Mouse (Mus musculus) CH12.LX (cell line): ENCODE measurements around the gene Prpf3. TPM values are rescaled to one million over a fixed set of nuclear protein-coding genes. Genes with fewer than 3 reads are reported as not detected.

Experiments
- DNase-seq: peaks from one replicate; pipeline ENCODE4 v3.0.0-alpha.2; 2013; ENCODE audit errors: extremely low read depth
- H3K27ac ChIP-seq: 2 replicates; pipeline ENCODE4 v1.5.1; 2012; ENCODE audit warnings: low read depth, mild to moderate bottlenecking, control low read depth, moderate library complexity; ENCODE audit not compliant: insufficient read depth
- H3K27me3 ChIP-seq: replicated peaks from 2 replicates; pipeline ENCODE3; 2012; ENCODE audit warnings: inconsistent platforms
- H3K36me3 ChIP-seq, 2 experiments: replicated peaks in 1 of 2; 2 replicates each; pipeline versions ENCODE3 to v1.6.1; 2012; ENCODE audit warnings: inconsistent platforms in 1 of 2, low read length in 1 of 2, mild to moderate bottlenecking in 1 of 2, mixed read lengths in 1 of 2, moderate library complexity in 1 of 2; ENCODE audit not compliant: control insufficient read depth in 1 of 2, insufficient read depth in 1 of 2
- H3K4me1 ChIP-seq, 2 experiments: 2 replicates each; pipeline ENCODE4 v1.6.1; 2012; ENCODE audit warnings: inconsistent platforms in 1 of 2, moderate library complexity in 1 of 2; ENCODE audit not compliant: insufficient read depth in 2 of 2, control insufficient read depth in 1 of 2
- H3K4me2 ChIP-seq: 2 replicates; pipeline ENCODE4 v1.6.1; 2012; ENCODE audit warnings: low read depth, mild to moderate bottlenecking, control low read depth; ENCODE audit not compliant: poor library complexity, insufficient read depth, severe bottlenecking
- H3K4me3 ChIP-seq, 3 experiments: fragments of 150-350 bp in 1 of 3; sonication (generic) in 1 of 3; replicated peaks in 1 of 3; 2 replicates each; pipeline versions ENCODE3 to v1.5.1; 2011 to 2012; ENCODE audit warnings: low read depth in 2 of 3, low read length in 2 of 3, mild to moderate bottlenecking in 2 of 3, moderate library complexity in 2 of 3, control low read depth in 1 of 3, improper control_type of control experiment in 1 of 3, inconsistent platforms in 1 of 3, mixed read lengths in 1 of 3; ENCODE audit not compliant: poor library complexity in 1 of 3
- H3K79me2 ChIP-seq: replicated peaks from 2 replicates; pipeline ENCODE4 v1.6.1; 2012; ENCODE audit warnings: mild to moderate bottlenecking, moderate library complexity; ENCODE audit not compliant: control insufficient read depth, poor library complexity, insufficient read depth, severe bottlenecking; ENCODE audit errors: extremely low read depth
- H3K9ac ChIP-seq: 2 replicates; pipeline ENCODE4 v1.6.1; 2012; ENCODE audit warnings: low read depth, mild to moderate bottlenecking, control low read depth, moderate library complexity; ENCODE audit not compliant: insufficient read depth
- H3K9me3 ChIP-seq: replicated peaks from 2 replicates; pipeline ENCODE3; 2012; ENCODE audit warnings: low read length, inconsistent platforms, mixed read lengths
- BHLHE40 ChIP-seq: IDR thresholded peaks from 2 replicates; pipeline ENCODE4 v1.6.1; 2011; ENCODE audit warnings: mild to moderate bottlenecking, low read depth, low read length, improper control_type of control experiment
- CHD2 ChIP-seq: IDR thresholded peaks from 2 replicates; pipeline ENCODE4 v1.6.1; 2011; ENCODE audit warnings: low read length, improper control_type of control experiment
- CTCF ChIP-seq, 2 experiments: IDR thresholded peaks in 1 of 2; conservative IDR thresholded peaks in 1 of 2; 2 replicates each; pipeline ENCODE4 v1.5.1; 2011 to 2012; ENCODE audit warnings: low read depth in 2 of 2, low read length in 2 of 2, improper control_type of control experiment in 1 of 2, inconsistent platforms in 1 of 2, mild to moderate bottlenecking in 1 of 2, moderate library complexity in 1 of 2
- ELF1 ChIP-seq: IDR thresholded peaks from 2 replicates; pipeline ENCODE4 v1.6.1; 2014; ENCODE audit warnings: low read depth, mild to moderate bottlenecking, inconsistent platforms, low read length, improper control_type of control experiment
- EP300 ChIP-seq: IDR thresholded peaks from 2 replicates; pipeline ENCODE4 v1.6.1; 2011; ENCODE audit warnings: low read length, improper control_type of control experiment
- GABPA ChIP-seq: IDR thresholded peaks from 2 replicates; pipeline ENCODE4 v1.6.1; 2012; ENCODE audit warnings: low read depth, low read length, improper control_type of control experiment, inconsistent platforms; ENCODE audit not compliant: insufficient replicate concordance
- HCFC1 ChIP-seq: IDR thresholded peaks from 2 replicates; pipeline ENCODE4 v1.6.1; 2012; ENCODE audit warnings: low read depth, mild to moderate bottlenecking, inconsistent platforms, low read length, improper control_type of control experiment
- IRF4 ChIP-seq: IDR thresholded peaks from 2 replicates; pipeline ENCODE4 v1.6.1; 2014; ENCODE audit warnings: low read depth, mild to moderate bottlenecking, inconsistent platforms, low read length, improper control_type of control experiment
- JUND ChIP-seq: conservative IDR thresholded peaks from 2 replicates; pipeline ENCODE4 v1.6.1; 2011; ENCODE audit warnings: low read depth, low read length, improper control_type of control experiment
- KAT2A ChIP-seq: IDR thresholded peaks from 2 replicates; pipeline ENCODE4 v1.6.1; 2012; ENCODE audit warnings: low read length, improper control_type of control experiment, inconsistent platforms; ENCODE audit not compliant: insufficient replicate concordance
- MAX ChIP-seq: IDR thresholded peaks from 2 replicates; pipeline ENCODE4 v1.6.1; 2011; ENCODE audit warnings: low read length, improper control_type of control experiment
- MAZ ChIP-seq: IDR thresholded peaks from 2 replicates; pipeline ENCODE4 v1.6.1; 2012; ENCODE audit warnings: low read depth, mild to moderate bottlenecking, inconsistent platforms, low read length, improper control_type of control experiment, moderate library complexity
- MEF2A ChIP-seq: IDR thresholded peaks from 2 replicates; pipeline ENCODE4 v1.6.1; 2014; ENCODE audit warnings: low read depth, mild to moderate bottlenecking, inconsistent platforms, low read length, improper control_type of control experiment, borderline replicate concordance
- NELFE ChIP-seq: IDR thresholded peaks from 2 replicates; pipeline ENCODE4 v1.6.1; 2011; ENCODE audit warnings: low read depth, low read length, improper control_type of control experiment
- PAX5 ChIP-seq: IDR thresholded peaks from 2 replicates; pipeline ENCODE4 v1.6.1; 2012; ENCODE audit warnings: low read length, inconsistent platforms, mixed read lengths
- POLR2AphosphoS2 ChIP-seq: IDR thresholded peaks from 2 replicates; pipeline ENCODE4 v1.6.1; 2011; ENCODE audit warnings: low read depth, low read length, improper control_type of control experiment
- SIN3A ChIP-seq: IDR thresholded peaks from 2 replicates; pipeline ENCODE4 v1.6.1; 2012; ENCODE audit warnings: low read length, improper control_type of control experiment, inconsistent platforms
- TBP ChIP-seq: conservative IDR thresholded peaks from 2 replicates; pipeline ENCODE4 v1.6.1; 2011; ENCODE audit warnings: low read depth, low read length, improper control_type of control experiment
- TCF12 ChIP-seq: IDR thresholded peaks from 2 replicates; pipeline ENCODE4 v1.6.1; 2014; ENCODE audit warnings: low read depth, mild to moderate bottlenecking, inconsistent platforms, low read length, improper control_type of control experiment
- UBTF ChIP-seq: IDR thresholded peaks from 2 replicates; pipeline ENCODE4 v1.6.1; 2012; ENCODE audit warnings: low read depth, mild to moderate bottlenecking, inconsistent platforms, low read length, improper control_type of control experiment, moderate library complexity
- USF2 ChIP-seq: conservative IDR thresholded peaks from 2 replicates; pipeline ENCODE4 v1.6.1; 2011; ENCODE audit warnings: low read depth, low read length, improper control_type of control experiment
- ZMIZ1 ChIP-seq: IDR thresholded peaks from 2 replicates; pipeline ENCODE4 v1.6.1; 2012; ENCODE audit warnings: low read depth, mild to moderate bottlenecking, inconsistent platforms, low read length, improper control_type of control experiment
- ZNF384 ChIP-seq: IDR thresholded peaks from 2 replicates; pipeline ENCODE4 v1.6.1; 2012; ENCODE audit warnings: low read depth, low read length, improper control_type of control experiment, inconsistent platforms
- dilution Hi-C: fragments of 300-500 bp; cut with MboI; formaldehyde crosslinking; loops from 2 replicates; pipeline ENCODE4 v1.14.3; 2020; ENCODE audit warnings: low sequenced_read_pairs; ENCODE audit not compliant: extremely low pct_unique_long_range_greater_than_20kb, extremely low pct_ligation_motif_present
- in situ Hi-C: fragments of 300-500 bp; cut with MboI; formaldehyde crosslinking; loops from 3 replicates; pipeline ENCODE4 v1.14.3; 2019; ENCODE audit warnings: low sequenced_read_pairs, low pct_ligation_motif_present, low pct_unique_long_range_greater_than_20kb, mixed read lengths
- polyA plus RNA-seq: library from polyadenylated mRNA; unstranded; fragments of >175 nt; gene quantifications from 2 replicates; pipeline ENCODE4 v1.2.1, GENCODE M21; 2012; ENCODE audit warnings: low read depth; ENCODE audit not compliant: insufficient read length
- total RNA-seq, 2 experiments: library from RNA; depleted of rRNA; stranded (reverse); fragments of 300-350 nt in 1 of 2; fragments of >200 nt in 1 of 2; gene quantifications; 2 replicates each; pipeline ENCODE4 v1.2.3; 2012 to 2014

Prpf3 gene
- total and polyA plus RNA-seq, 3 experiments = 11.5 to 67.8 (median 27.1) TPM

DNA sequence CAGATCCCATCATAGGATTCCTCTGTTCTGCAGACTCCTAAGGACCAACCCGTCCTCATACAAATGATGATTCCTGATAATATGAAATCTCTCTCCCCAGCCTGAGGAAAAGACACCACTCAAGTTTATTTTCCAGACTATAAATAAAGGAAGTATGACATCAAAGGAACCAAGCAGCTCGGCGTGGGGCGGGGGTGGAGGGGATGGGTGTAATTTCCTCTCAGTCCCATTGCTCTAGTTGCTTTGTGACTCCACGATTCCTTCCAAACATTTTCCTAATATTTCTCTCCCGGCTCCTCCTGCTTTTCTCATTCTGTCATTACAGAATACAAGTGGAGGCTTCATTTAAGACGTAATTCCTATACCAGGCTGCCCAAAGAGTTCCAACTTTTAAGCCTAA, 37.4 kb upstream of the Prpf3 start:
- peak overlapping the region; percentile 41 to 52 (median 45) for H3K4me3 ChIP-seq
- H3K27me3 ChIP-seq = no peaks in the 10 kb centered on the region
- peak overlapping the region; percentile 63 for H3K9ac ChIP-seq
- H3K79me2 ChIP-seq = peaks cover 16% of the 10 kb centered on the region
- no peak for TF ChIP-seq JUND
- no peak for TF ChIP-seq ZNF384
- TF ChIP-seq TCF12 = no peak
- TF ChIP-seq MAZ = no peak
- TF ChIP-seq CTCF (conservative IDR thresholded peaks at IDR 0.05 in 1 of 2, IDR thresholded peaks at IDR 0.05 in 1 of 2; ENCODE audit: low read depth in 2 of 2, low read length in 2 of 2) = no peak
- no peak for TF ChIP-seq GABPA
- no peak for TF ChIP-seq TBP
- no peak for TF ChIP-seq SIN3A
- TF ChIP-seq ELF1 = no peak
- no peak for TF ChIP-seq EP300
- TF ChIP-seq PAX5 = no peak
- TF ChIP-seq MEF2A = no peak
- no peak for TF ChIP-seq KAT2A
- no peak for TF ChIP-seq BHLHE40
- TF ChIP-seq MAX = no peak
- TF ChIP-seq, all 38 proteins: peak for 0
- no peak overlapping the region for H3K27ac ChIP-seq
- no peaks in the 10 kb centered on the region for H3K9me3 ChIP-seq
- peaks cover 11 to 58% of the 10 kb centered on the region in 2 experiments for H3K4me1 ChIP-seq
- H3K4me2 ChIP-seq = peak overlapping the region; percentile 93
- peaks cover 12 to 31% of the 10 kb centered on the region in 2 experiments for H3K36me3 ChIP-seq
- DNase-seq = no peak
- in situ Hi-C loops = no loop called here
- dilution Hi-C loops = no loop called here

GRCm38 (mm10) chr3:95892066-95893052, 36.7 kb upstream of the Prpf3 start:
- in situ Hi-C loops = no loop called here
- H3K79me2 ChIP-seq = peaks cover 16% of the 10 kb centered on the region
- no peak overlapping the region for H3K9ac ChIP-seq
- peak overlapping the region; percentile 51 to 54 (median 53) for H3K4me3 ChIP-seq
- TF ChIP-seq MEF2A (no peak), USF2 (no peak), UBTF (no peak), IRF4 (no peak), NELFE (no peak), JUND (no peak), ELF1 (no peak), ZMIZ1 (no peak), TBP (no peak), POLR2AphosphoS2 (no peak), HCFC1 (no peak), CHD2 (no peak)
- TF ChIP-seq, all 38 proteins: peak for 0
- DNase-seq = no peak
- Histone ChIP-seq H3K27me3 (no peaks in the 10 kb centered on the region), H3K9me3 (no peaks in the 10 kb centered on the region), H3K4me1 (peaks cover 18 to 61% of the 10 kb centered on the region in 2 experiments), H3K36me3 (peaks cover 17 to 32% of the 10 kb centered on the region in 2 experiments), H3K4me2 (peak overlapping the region; percentile 93), H3K27ac (no peak overlapping the region)
- dilution Hi-C loops = no loop called here
